Mouse (Mus musculus): ENCODE measurements around the gene Tex21.

Tex21 gene

GRCm38 (mm10) chr12:76268686-76269085, 22.1 kb upstream of the Tex21 start:
- Histone ChIP-seq H3K36me3 (ENCODE audit: control insufficient read depth, insufficient read depth, low read length, poor library complexity, severe bottlenecking) (no peaks in the 10 kb centered on the region), H3K27me3 (ENCODE audit: control insufficient read depth, insufficient read depth, low read length, poor library complexity, severe bottlenecking) (no peaks in the 10 kb centered on the region)
- no peak for DNase-seq (ENCODE audit: low read depth, low spot score)

GRCm38 (mm10) chr12:76266875-76267274, 20.3 kb upstream of the Tex21 start:
- H3K27me3 ChIP-seq (ENCODE audit: control insufficient read depth, insufficient read depth, low read length, poor library complexity, severe bottlenecking), result no peaks in the 10 kb centered on the region
- peaks cover 1% of the 10 kb centered on the region; the same call in 1 of the 2 replicates for H3K36me3 ChIP-seq (ENCODE audit: control insufficient read depth, insufficient read depth, low read length, poor library complexity, severe bottlenecking)
- DNase-seq (ENCODE audit: low read depth, low spot score), result peak; percentile 77

- no peak for DNase-seq (ENCODE audit: low read depth, low spot score)
- no peaks in the 10 kb centered on the region for H3K27me3 ChIP-seq (ENCODE audit: control insufficient read depth, insufficient read depth, low read length, poor library complexity, severe bottlenecking)
- peaks cover 1% of the 10 kb centered on the region; the same call in 1 of the 2 replicates for H3K36me3 ChIP-seq (ENCODE audit: control insufficient read depth, insufficient read depth, low read length, poor library complexity, severe bottlenecking)
Observed at GRCm38 (mm10) chr12:76265001-76265400, 18.5 kb upstream of the Tex21 start.

GRCm38 (mm10) chr12:76264325-76264965, 17.9 kb upstream of the Tex21 start:
- DNase-seq (ENCODE audit: low read depth, low spot score), result no peak
- H3K27me3 ChIP-seq (ENCODE audit: control insufficient read depth, insufficient read depth, low read length, poor library complexity, severe bottlenecking), result no peaks in the 10 kb centered on the region
- H3K36me3 ChIP-seq (ENCODE audit: control insufficient read depth, insufficient read depth, low read length, poor library complexity, severe bottlenecking), result peaks cover 1% of the 10 kb centered on the region; the same call in 1 of the 2 replicates

GRCm38 (mm10) chr12:76263876-76264275, 17.3 kb upstream of the Tex21 start:
- no peak for DNase-seq (ENCODE audit: low read depth, low spot score)
- Histone ChIP-seq H3K36me3 (ENCODE audit: control insufficient read depth, insufficient read depth, low read length, poor library complexity, severe bottlenecking) (peaks cover 1% of the 10 kb centered on the region; the same call in 1 of the 2 replicates), H3K27me3 (ENCODE audit: control insufficient read depth, insufficient read depth, low read length, poor library complexity, severe bottlenecking) (no peaks in the 10 kb centered on the region)

GRCm38 (mm10) chr12:76262918-76263317, 16.4 kb upstream of the Tex21 start:
- Histone ChIP-seq H3K27me3 (ENCODE audit: control insufficient read depth, insufficient read depth, low read length, poor library complexity, severe bottlenecking) (no peaks in the 10 kb centered on the region), H3K36me3 (ENCODE audit: control insufficient read depth, insufficient read depth, low read length, poor library complexity, severe bottlenecking) (peaks cover 1% of the 10 kb centered on the region; the same call in 1 of the 2 replicates)
- DNase-seq (ENCODE audit: low read depth, low spot score), result no peak

GRCm38 (mm10) chr12:76261556-76261955, 15.0 kb upstream of the Tex21 start:
- DNase-seq (ENCODE audit: low read depth, low spot score), result no peak
- peaks cover 1% of the 10 kb centered on the region; the same call in 1 of the 2 replicates for H3K36me3 ChIP-seq (ENCODE audit: control insufficient read depth, insufficient read depth, low read length, poor library complexity, severe bottlenecking)
- H3K27me3 ChIP-seq (ENCODE audit: control insufficient read depth, insufficient read depth, low read length, poor library complexity, severe bottlenecking), result no peaks in the 10 kb centered on the region

- Histone ChIP-seq H3K36me3 (ENCODE audit: control insufficient read depth, insufficient read depth, low read length, poor library complexity, severe bottlenecking) (peaks cover 1% of the 10 kb centered on the region; the same call in 1 of the 2 replicates), H3K27me3 (ENCODE audit: control insufficient read depth, insufficient read depth, low read length, poor library complexity, severe bottlenecking) (no peaks in the 10 kb centered on the region)
- DNase-seq (ENCODE audit: low read depth, low spot score), result no peak
Observed at GRCm38 (mm10) chr12:76260673-76261072, 14.1 kb upstream of the Tex21 start.

- peak; percentile 17 for DNase-seq (ENCODE audit: low read depth, low spot score)
- Histone ChIP-seq H3K27me3 (ENCODE audit: control insufficient read depth, insufficient read depth, low read length, poor library complexity, severe bottlenecking) (no peaks in the 10 kb centered on the region), H3K36me3 (ENCODE audit: control insufficient read depth, insufficient read depth, low read length, poor library complexity, severe bottlenecking) (no peaks in the 10 kb centered on the region)
Observed at GRCm38 (mm10) chr12:76256114-76256843, 9.7 kb upstream of the Tex21 start.

GRCm38 (mm10) chr12:76255499-76255875, 8.9 kb upstream of the Tex21 start:
- no peak for DNase-seq (ENCODE audit: low read depth, low spot score)
- H3K36me3 ChIP-seq (ENCODE audit: control insufficient read depth, insufficient read depth, low read length, poor library complexity, severe bottlenecking), result no peaks in the 10 kb centered on the region
- H3K27me3 ChIP-seq (ENCODE audit: control insufficient read depth, insufficient read depth, low read length, poor library complexity, severe bottlenecking), result no peaks in the 10 kb centered on the region

GRCm38 (mm10) chr12:76254725-76255498, 8.4 kb upstream of the Tex21 start, which contains the start of gene Mthfd1:
Gene Mthfd1 (plus strand): TSS chr12:76255298.
- DNase-seq (ENCODE audit: low read depth, low spot score), result peak; percentile 96
- H3K27me3 ChIP-seq (ENCODE audit: control insufficient read depth, insufficient read depth, low read length, poor library complexity, severe bottlenecking), result no peaks in the 10 kb centered on the region
- H3K36me3 ChIP-seq (ENCODE audit: control insufficient read depth, insufficient read depth, low read length, poor library complexity, severe bottlenecking), result no peaks in the 10 kb centered on the region

GRCm38 (mm10) chr12:76253991-76254390, 7.4 kb upstream of the Tex21 start:
- no peak for DNase-seq (ENCODE audit: low read depth, low spot score)
- no peaks in the 10 kb centered on the region for H3K27me3 ChIP-seq (ENCODE audit: control insufficient read depth, insufficient read depth, low read length, poor library complexity, severe bottlenecking)
- H3K36me3 ChIP-seq (ENCODE audit: control insufficient read depth, insufficient read depth, low read length, poor library complexity, severe bottlenecking), result no peaks in the 10 kb centered on the region

GRCm38 (mm10) chr12:76253591-76253990, 7.0 kb upstream of the Tex21 start:
- no peaks in the 10 kb centered on the region for H3K36me3 ChIP-seq (ENCODE audit: control insufficient read depth, insufficient read depth, low read length, poor library complexity, severe bottlenecking)
- no peak for DNase-seq (ENCODE audit: low read depth, low spot score)
- H3K27me3 ChIP-seq (ENCODE audit: control insufficient read depth, insufficient read depth, low read length, poor library complexity, severe bottlenecking), result no peaks in the 10 kb centered on the region

- no peaks in the 10 kb centered on the region for H3K27me3 ChIP-seq (ENCODE audit: control insufficient read depth, insufficient read depth, low read length, poor library complexity, severe bottlenecking)
- DNase-seq (ENCODE audit: low read depth, low spot score), result no peak
Observed at GRCm38 (mm10) chr12:76253090-76253489, 6.5 kb upstream of the Tex21 start.

GRCm38 (mm10) chr12:76244981-76245380, 1.6 kb downstream of the Tex21 start:
- Histone ChIP-seq H3K27me3 (ENCODE audit: control insufficient read depth, insufficient read depth, low read length, poor library complexity, severe bottlenecking) (no peaks in the 10 kb centered on the region), H3K36me3 (ENCODE audit: control insufficient read depth, insufficient read depth, low read length, poor library complexity, severe bottlenecking) (no peaks in the 10 kb centered on the region)
- no peak for DNase-seq (ENCODE audit: low read depth, low spot score)

More at GRCm38 (mm10) chr12:76253090-76253489, 6.5 kb upstream of the Tex21 start:
- no peaks in the 10 kb centered on the region for H3K36me3 ChIP-seq (ENCODE audit: control insufficient read depth, insufficient read depth, low read length, poor library complexity, severe bottlenecking)

Data from splenic B cell, adult 2 months (primary cell).